Mouse (Mus musculus) kidney, adult 18-20 months (tissue): ENCODE data around the gene Unc119b.
"Not testable (repeated sequence)": the region's sequence is repeated elsewhere in the genome, so short reads cannot be mapped to it uniquely, and the experiment has no call there.

Experiments used
- DNase-seq: peaks from one replicate; pipeline ENCODE4 v3.0.0; 2021

The Unc119b gene

DNA sequence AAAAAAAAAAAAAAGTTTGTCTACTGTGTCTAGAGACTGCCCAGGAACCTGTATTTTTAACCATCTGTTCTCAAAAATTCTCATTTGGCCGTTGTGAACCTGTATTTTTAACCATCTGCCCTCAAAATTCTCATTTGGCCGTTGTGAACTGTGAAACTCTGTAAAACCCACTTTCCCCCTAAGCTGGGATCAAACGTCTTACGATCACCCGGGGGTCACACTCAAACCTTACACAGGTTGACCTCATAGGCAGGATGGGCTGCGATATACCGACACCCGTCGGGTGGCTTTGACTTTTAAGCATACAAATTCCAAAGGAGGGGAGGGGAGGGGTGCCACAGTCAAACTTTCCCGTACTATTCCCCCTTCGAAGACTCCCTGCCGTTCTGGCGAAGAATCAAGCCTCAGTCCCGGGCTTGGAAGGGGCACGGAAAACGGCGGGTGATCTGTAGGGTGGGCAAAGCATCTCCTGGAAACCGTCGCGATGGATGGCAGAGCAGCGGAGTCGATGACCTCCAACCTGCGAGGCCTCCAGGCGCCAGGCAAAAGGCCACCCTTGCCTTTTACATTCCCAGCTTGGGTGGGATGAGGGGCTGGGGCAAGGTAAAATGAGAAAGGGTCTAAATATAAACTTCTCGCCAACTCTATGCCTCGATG, 22.3 kb upstream of the Unc119b start:
- DNase-seq: no peak

GRCm38 (mm10) chr5:115156401-115156800, 21.6 kb upstream of the Unc119b start:
- no peak for DNase-seq

GRCm38 (mm10) chr5:115155831-115156230, 21.1 kb upstream of the Unc119b start:
- DNase-seq: peak; percentile 77

DNA sequence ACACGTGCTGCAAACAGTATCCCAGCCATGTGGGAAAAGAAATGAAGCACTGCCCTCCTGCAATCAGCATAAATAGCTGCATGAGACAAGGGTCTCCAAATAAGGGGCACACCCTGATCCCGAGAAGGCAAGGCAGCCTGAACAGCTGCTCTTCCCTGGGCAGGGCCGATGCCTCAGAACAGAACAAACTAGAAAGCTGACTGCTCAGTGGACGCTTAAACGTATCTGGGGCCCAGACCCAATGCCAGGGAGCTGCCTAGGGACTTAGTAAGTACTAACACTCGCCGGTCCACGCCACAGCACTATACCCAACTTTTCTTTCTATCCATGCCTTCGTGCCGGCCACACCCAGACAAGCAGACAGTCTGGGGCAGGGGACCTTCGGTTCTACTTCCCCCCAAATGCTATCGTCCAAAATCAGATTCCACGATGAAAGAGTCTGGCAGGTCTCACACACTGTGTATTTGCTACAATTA, 20.4 kb upstream of the Unc119b start:
- no peak for DNase-seq

DNA sequence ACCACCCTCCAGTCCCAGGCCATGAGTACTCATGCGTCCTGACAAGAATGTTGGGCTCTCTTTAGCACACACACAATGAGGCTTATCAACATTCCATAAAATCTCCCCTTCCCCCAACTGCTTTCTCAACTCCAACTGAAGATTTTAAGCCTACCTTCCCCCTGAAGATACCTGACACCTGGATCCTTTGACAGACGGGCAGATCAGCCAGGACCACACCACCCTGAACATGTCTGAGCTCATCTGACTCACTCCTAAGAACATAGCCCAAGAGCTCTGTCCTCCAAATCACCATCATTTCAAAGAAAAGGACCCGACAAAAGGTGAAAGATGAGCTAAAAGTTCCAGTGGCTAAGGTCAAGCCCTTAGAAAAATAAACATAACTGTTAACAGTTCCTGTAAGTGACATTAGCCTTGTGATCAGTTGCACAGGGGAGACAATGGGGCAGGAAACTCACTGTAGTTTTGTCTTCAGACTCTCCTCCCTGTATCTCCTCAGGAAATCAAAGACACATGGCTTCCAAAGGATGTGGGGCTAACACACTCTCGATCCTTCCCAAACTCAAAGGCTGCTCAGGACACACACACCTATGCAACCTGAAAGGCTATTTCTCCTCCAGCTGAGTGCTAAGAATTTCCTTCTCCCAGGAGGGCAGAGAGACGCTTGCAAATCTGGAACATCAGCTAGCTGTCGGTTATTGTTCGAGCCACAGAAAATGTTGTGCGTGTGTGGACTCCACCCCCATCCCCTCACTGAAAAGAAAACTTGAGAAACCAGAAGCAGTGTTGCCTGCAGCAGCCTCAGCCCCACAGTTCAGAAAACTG, 17.6 kb upstream of the Unc119b start:
- DNase-seq: no peak

GRCm38 (mm10) chr5:115151457-115151856, 16.7 kb upstream of the Unc119b start:
- peak; percentile 63 for DNase-seq

- no peak for DNase-seq
Measured at GRCm38 (mm10) chr5:115150991-115151390, 16.2 kb upstream of the Unc119b start.

GRCm38 (mm10) chr5:115149675-115150459, 15.1 kb upstream of the Unc119b start:
- DNase-seq: no peak

GRCm38 (mm10) chr5:115148872-115149271, 14.1 kb upstream of the Unc119b start:
- DNase-seq: not testable (repeated sequence)

DNA sequence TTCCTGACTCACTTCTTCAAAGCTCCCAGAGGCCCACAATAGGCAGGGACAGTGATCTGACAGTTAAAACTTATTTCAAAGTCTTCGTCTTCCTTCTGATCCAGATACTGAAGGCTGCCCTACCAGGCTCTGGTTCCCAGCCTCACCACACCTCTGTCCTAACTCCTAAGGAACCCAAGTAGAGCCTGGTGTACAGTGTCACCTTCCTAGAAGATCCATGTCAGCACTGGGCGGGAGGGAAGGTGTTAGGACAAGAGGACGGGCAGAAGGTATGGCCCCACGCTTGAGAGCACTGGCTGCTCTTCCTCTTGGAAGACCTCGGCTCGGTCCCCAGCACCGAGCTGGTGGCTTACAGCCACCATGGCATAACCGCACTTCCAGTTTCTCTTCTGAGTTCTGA, 13.6 kb upstream of the Unc119b start:
- DNase-seq: no peak

- no peak for DNase-seq
Measured at GRCm38 (mm10) chr5:115147388-115147787, 12.6 kb upstream of the Unc119b start.

DNA sequence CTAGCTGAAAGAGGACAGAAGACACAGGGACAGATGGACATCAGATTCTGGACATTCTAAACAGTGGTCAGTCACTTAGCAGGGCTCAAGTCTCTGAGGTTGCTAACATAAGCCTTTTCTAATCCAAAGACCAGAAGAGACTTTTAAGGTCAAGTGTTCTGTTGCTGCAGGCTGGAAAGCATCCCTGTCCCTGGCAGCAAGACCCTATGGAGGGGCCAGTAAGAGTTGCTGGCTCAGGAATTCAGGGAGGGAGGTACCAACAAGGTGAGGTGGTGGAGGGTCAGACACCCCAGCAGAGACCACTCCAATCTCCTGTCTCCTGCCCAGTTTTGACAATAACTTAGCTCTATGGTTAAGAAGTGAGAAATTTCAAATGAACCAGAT, 12.0 kb upstream of the Unc119b start:
- DNase-seq: no peak

- no peak for DNase-seq
Measured at GRCm38 (mm10) chr5:115145976-115146746, 11.4 kb upstream of the Unc119b start.

DNA sequence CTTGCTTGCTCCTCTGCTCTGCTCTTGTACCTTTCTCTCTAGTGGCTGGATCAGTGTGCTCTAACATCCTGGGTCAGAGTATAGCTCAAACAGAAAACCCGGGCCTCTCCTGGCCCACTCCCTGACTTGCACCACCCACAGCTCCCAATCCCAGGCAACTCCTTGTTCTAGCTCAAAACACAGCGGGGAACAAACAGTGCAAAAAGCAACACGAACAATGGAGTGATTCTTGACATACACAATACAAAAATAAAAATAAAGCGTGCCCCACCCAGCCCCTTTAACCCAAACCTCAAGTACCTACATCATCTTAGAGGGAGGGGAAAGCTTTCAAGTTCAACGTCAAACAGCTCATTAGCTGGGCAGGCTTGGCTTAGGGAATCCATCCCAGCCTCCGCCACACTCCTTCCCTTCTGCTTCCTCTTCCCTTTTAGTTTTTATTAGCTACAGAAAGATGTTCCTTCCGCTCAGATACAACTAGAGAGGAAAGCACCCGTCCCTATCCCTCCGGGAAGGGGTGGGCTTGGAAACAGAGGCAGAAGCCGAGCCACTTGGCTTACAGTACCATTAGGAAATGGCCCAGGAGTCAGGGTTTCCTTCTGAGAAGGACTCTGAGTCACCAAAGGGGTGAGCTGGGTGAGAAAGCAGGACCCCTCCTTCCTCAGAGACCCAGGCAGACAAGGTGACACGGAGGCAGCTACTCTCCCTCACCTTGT, 10.6 kb upstream of the Unc119b start:
- no peak for DNase-seq

GRCm38 (mm10) chr5:115144471-115144870, 9.7 kb upstream of the Unc119b start:
- DNase-seq: no peak

- no peak for DNase-seq
Measured at GRCm38 (mm10) chr5:115143552-115143951, 8.8 kb upstream of the Unc119b start.

DNA sequence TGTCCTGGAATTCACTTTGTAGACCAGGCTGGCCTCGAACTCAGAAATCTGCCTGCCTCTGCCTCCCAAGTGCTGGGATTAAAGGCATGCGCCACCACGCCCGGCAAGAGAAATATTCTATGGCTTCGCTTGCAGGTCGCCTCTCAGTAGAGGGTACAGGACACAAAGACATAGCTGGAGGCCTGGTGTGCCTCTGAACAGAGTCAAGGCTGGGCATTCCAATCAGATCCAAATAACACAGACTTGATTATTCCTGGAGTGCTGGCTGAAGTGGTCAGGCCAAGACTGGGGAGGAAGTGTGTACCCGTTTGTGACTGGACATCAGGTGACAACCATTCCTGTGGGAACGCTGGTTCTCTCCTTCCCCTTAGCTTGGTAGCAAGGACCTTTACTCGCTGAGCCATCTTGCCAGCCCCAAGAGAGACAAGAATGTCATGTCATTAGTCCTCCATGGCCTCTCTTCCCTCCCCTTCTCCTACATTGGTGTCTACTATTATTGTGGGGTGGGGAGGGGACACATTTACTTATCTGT, 7.5 kb upstream of the Unc119b start:
- no peak for DNase-seq

DNA sequence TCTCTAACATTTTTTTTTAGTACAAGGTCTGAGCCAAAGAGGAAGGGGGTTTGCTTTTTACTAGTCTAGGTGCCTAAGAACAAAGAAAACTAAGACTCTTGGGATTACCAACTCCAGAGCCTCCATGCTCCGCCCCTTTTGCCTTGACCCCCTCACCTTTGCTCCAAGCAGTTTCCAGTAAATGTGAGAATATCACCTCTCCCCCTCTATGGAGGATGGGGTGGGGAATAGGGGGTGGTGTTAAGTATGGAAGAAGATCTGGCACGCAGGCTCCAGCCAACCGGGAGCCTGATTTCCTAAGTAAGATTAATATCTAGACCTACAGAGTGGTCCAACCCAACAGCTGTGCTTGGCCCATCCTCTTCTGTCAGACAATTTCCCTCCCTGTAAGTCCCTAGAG, 6.0 kb upstream of the Unc119b start:
- no peak for DNase-seq

DNA sequence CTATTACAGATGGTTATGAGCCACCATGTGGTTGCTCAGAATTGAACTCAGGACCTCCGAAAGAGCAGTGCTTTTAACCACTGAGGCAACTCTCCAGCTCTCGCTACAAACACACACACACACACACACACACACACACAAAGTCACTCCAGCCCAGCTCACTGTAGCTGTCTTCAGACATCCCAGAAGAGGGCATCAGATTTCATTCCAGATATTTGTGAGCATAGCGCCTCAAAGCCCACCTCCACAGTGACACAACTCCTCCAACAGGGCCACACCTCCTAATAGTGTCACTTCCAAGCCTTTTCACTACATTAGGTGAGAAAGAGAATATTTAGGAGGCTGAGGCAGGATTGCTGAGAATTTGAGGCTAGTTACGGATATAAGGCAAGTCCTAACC, 4.3 kb upstream of the Unc119b start:
- no peak for DNase-seq

GRCm38 (mm10) chr5:115133358-115134066, 1.3 kb downstream of the Unc119b start:
- peak; percentile 38 for DNase-seq

- DNase-seq: no peak
Measured at GRCm38 (mm10) chr5:115132465-115132864, 2.3 kb downstream of the Unc119b start.
